Mouse (Mus musculus): ENCODE results near the gene Mdc1. TPM values are rescaled to one million over a fixed set of nuclear protein-coding genes. Genes with fewer than 3 reads are reported as not detected.

Mdc1 gene
- polyA plus RNA-seq (2016; fragmentation: Nextera tagmentation; extraction: Ambion mirVana): 18.3 and 20.7 TPM in 2 replicates

DNA sequence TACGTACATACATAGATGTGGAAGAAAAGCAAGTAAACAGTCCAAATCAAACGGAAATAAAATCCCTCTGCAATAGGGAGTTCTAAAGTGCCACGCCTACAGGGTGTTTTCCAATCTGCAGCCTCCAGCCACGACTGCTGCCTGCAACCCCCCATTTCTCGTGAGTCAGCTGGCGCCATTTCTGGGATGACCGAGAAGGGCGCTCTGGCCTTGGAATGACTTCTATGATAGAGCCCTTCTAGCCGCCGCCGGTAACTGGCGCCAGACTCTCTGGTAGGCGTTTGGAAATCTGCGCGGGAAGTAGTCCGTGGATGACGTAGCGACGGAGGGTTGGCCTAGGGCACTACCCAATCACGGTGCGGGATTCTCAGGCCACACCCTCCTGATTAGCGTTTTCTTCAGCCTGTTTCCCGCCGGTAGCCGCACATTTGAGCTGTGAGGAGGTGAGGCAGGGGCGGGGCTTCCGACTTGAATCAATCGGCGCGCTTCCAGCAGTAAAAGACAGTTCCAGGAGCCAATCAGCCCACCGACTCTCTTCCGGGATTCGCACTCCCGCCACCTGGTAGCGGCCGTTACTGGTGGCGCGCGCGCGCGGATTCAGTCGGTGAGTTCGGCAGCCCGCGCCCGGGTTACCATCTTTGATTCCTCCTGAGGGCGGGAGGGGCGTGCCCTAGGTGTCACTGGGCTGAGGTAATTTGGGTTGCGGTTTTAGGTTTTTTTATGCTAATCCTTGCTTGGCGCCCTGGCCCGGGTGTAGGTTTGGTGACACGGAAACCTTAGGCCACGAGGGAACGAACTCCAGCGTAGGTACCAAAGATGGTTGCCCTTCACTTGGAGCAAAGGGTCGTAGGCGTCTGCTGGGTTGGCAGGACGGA, at the start of gene Mdc1:
TSS of gene Mdc1 (plus strand) at position 440 of the 875 bp plus-strand sequence.
- Histone ChIP-seq H3K4me1 (replicated peaks) (peaks cover 32% of the 10 kb centered on the region), H3K9me3 (no peaks in the 10 kb centered on the region), H3K27ac (peak within 1 kb of the TSS; percentile 88), H3K36me3 (peaks cover 31% of the 10 kb centered on the region), H3K27me3 (ENCODE audit: insufficient read depth, poor library complexity, severe bottlenecking) (no peaks in the 10 kb centered on the region), H3K4me3 (peak within 1 kb of the TSS; percentile 60)
- under 1% methylated on average over 59 of the region's 59 CpGs for WGBS
- DNase-seq (ENCODE audit: low spot score): peak; percentile 99

DNA sequence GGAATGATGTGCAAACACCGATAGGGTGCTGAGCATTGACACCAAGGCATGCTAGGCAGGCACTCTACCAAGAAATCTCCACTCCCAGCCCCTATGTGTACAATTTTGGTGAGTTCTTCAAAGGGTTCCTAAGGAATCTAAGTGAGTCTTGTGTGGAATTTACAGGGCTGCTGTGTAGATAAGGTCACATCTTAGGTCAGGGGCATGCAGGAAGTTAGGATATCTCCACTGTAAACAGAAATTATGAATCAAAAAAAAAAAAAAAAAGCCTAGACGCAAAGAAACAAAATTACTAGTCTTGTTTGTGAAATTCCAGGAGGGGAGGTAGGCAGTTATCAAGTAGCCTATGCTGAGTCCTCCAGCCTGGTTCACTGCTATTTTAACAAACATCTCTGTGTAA, 48.5 kb upstream of the Mdc1 start:
- DNase-seq (ENCODE audit: low spot score): no peak
- 85% methylated on average over 2 of the region's 2 CpGs for WGBS
- Histone ChIP-seq H3K4me3 (no peak overlapping the region), H3K36me3 (no peaks in the 10 kb centered on the region), H3K9me3 (no peaks in the 10 kb centered on the region), H3K27me3 (ENCODE audit: insufficient read depth, poor library complexity, severe bottlenecking) (no peaks in the 10 kb centered on the region), H3K27ac (no peak overlapping the region), H3K4me1 (replicated peaks) (no peaks in the 10 kb centered on the region)

DNA sequence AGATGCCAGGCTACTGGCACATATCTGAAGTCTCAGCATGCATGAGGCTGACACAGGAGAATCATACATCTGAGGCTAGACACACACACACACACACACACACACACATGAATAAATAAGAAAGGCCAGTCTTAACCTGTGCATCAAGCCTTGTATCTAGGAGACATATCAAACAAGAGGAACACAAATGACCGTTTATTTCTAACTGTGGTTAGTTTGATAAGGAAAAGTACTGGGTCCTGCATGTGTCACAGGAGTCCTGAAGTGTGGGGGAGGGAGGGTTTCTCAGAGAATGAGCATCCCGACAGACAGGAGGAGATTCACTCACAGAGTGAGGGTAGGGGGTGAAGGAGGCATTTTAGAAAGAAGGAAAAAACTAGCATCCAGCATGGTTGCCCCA, 46.2 kb upstream of the Mdc1 start:
- no peak for DNase-seq (ENCODE audit: low spot score)
- H3K4me3 ChIP-seq: no peak overlapping the region
- no peak overlapping the region for H3K27ac ChIP-seq
- 57% methylated on average over 2 of the region's 2 CpGs for WGBS
- no peaks in the 10 kb centered on the region for H3K4me1 ChIP-seq (replicated peaks)
- H3K36me3 ChIP-seq: no peaks in the 10 kb centered on the region
- no peaks in the 10 kb centered on the region for H3K27me3 ChIP-seq (ENCODE audit: insufficient read depth, poor library complexity, severe bottlenecking)
- H3K9me3 ChIP-seq: 0 out of 2 replicates have a peak, but pooled peaks cover 5% of the 10 kb centered on the region

DNA sequence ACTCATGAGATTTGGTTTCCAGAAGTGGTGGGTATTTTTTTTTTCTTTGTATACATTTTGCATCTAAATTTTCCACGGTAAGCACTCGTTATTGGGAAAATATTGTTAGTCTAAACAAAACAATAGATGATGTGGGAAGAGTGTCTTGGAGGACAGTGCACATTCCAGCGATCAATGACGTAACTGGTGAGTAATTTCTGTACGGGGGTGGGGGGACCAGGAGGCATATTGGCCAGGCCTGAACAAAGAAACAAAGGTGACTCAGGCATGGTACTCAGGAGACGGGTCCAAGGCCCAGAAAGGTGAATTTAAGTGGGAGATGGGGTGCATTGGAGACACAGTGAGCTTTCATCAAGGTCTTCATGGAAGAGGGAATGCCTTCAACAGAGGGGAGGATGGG, 45.7 kb upstream of the Mdc1 start:
- Histone ChIP-seq H3K9me3 (0 out of 2 replicates have a peak, but pooled peaks cover 5% of the 10 kb centered on the region), H3K27ac (no peak overlapping the region), H3K4me3 (no peak overlapping the region), H3K4me1 (replicated peaks) (no peaks in the 10 kb centered on the region), H3K36me3 (no peaks in the 10 kb centered on the region), H3K27me3 (ENCODE audit: insufficient read depth, poor library complexity, severe bottlenecking) (no peaks in the 10 kb centered on the region)
- WGBS: 84% methylated on average over 6 of the region's 6 CpGs
- DNase-seq (ENCODE audit: low spot score): no peak

DNA sequence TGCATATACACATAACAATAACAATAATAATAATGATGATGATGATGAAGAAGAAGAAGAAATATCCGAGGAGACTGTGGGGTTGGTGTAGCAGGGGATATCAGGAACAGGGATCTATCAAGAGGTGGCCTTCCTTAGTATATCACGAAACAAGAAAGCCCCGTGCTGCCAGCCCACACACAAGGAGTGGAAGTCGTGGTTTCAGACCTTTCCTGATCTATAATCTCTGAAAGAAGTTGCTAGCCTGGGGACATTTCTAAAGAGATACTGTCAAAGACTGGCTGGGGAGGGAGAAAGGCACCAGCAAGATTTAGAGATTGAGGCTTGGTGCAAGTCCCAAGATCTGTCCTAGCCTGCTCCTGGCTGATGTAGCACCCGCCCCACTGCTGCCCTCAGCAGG, 44.5 kb upstream of the Mdc1 start:
- no peak for DNase-seq (ENCODE audit: low spot score)
- Histone ChIP-seq H3K36me3 (no peaks in the 10 kb centered on the region), H3K4me1 (replicated peaks) (no peaks in the 10 kb centered on the region), H3K9me3 (0 out of 2 replicates have a peak, but pooled peaks cover 5% of the 10 kb centered on the region), H3K4me3 (no peak overlapping the region), H3K27ac (no peak overlapping the region), H3K27me3 (ENCODE audit: insufficient read depth, poor library complexity, severe bottlenecking) (no peaks in the 10 kb centered on the region)
- WGBS: 75% methylated on average over 5 of the region's 5 CpGs

DNA sequence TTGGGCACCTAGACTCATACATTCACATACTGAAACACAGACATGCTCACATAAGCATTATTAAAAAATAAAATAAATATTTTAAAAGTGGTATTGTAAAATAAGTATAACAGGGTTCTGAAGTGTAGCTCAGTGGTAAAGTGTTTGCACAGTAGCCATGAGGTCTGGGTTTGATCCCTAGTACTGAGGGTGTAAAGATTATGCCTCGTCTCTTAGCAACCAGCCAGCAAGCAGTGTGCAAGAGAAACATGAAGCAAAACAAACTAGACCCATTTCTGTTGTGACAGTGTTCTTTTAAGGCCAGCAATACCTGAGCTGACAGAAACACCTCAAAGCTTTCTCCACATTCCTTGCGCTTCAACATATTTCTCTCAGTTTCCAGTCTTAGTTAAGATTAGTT, 40.4 kb upstream of the Mdc1 start:
- H3K9me3 ChIP-seq: 0 out of 2 replicates have a peak, but pooled peaks cover 5% of the 10 kb centered on the region
- no peak for DNase-seq (ENCODE audit: low spot score)
- no peaks in the 10 kb centered on the region for H3K36me3 ChIP-seq
- WGBS: 78% methylated on average over 2 of the region's 2 CpGs
- no peak overlapping the region for H3K27ac ChIP-seq
- H3K27me3 ChIP-seq (ENCODE audit: insufficient read depth, poor library complexity, severe bottlenecking): no peaks in the 10 kb centered on the region
- H3K4me1 ChIP-seq (replicated peaks): no peaks in the 10 kb centered on the region
- H3K4me3 ChIP-seq: no peak overlapping the region

DNA sequence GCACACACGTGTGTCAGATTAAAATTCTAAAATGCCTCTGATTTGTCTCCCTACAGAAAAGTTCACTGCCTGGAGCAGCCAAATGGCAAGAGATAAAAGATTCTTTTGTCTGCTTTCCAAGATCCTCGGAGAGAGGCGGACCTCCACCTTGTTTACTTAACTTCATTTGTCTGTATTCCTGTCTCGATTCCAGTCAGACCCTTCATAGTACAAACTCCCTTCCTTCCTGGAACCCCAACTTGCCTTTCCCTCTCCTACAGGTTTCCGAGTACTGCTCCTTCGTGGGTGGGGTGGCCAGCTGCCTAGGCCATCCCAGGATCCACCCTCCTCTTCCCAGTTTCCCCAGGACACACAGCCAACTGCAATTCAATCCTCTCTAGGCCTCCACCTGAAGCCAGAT, 38.3 kb upstream of the Mdc1 start:
- no peak overlapping the region for H3K4me3 ChIP-seq
- H3K27me3 ChIP-seq (ENCODE audit: insufficient read depth, poor library complexity, severe bottlenecking): no peaks in the 10 kb centered on the region
- H3K36me3 ChIP-seq: no peaks in the 10 kb centered on the region
- no peak overlapping the region for H3K27ac ChIP-seq
- no peaks in the 10 kb centered on the region for H3K4me1 ChIP-seq (replicated peaks)
- DNase-seq (ENCODE audit: low spot score): no peak
- 65% methylated on average over 6 of the region's 6 CpGs for WGBS
- 0 out of 2 replicates have a peak, but pooled peaks cover 5% of the 10 kb centered on the region for H3K9me3 ChIP-seq

DNA sequence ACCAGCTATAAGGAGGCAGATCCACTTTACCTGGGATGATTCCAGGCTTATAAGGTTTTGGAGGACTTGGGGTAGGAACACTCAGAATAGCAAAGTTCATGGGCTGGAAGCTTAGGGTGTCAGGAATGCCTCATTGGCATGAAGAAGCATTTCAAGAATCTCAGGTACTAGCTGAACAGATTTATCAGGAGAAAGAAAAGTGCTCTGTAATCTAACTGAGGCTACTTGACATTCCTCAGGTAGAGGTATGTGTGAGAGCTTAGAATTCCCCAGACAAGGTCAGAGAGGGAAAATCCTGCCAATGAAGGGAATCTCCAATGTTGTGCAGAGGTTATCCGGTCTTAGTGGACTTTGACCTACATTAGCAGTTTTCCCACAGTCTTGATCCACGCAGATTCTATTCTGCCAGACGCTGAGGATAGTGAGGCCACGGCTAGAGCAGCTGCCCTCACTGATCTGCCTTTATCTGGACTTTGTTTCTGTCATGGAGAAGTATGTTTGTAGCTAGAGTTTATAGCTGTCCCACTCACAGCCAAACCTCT, 37.4 kb upstream of the Mdc1 start:
- H3K27me3 ChIP-seq (ENCODE audit: insufficient read depth, poor library complexity, severe bottlenecking): no peaks in the 10 kb centered on the region
- 88% methylated on average over 4 of the region's 4 CpGs for WGBS
- no peaks in the 10 kb centered on the region for H3K9me3 ChIP-seq
- H3K36me3 ChIP-seq: no peaks in the 10 kb centered on the region
- DNase-seq (ENCODE audit: low spot score): no peak
- H3K4me3 ChIP-seq: no peak overlapping the region
- H3K27ac ChIP-seq: no peak overlapping the region
- no peaks in the 10 kb centered on the region for H3K4me1 ChIP-seq (replicated peaks)

DNA sequence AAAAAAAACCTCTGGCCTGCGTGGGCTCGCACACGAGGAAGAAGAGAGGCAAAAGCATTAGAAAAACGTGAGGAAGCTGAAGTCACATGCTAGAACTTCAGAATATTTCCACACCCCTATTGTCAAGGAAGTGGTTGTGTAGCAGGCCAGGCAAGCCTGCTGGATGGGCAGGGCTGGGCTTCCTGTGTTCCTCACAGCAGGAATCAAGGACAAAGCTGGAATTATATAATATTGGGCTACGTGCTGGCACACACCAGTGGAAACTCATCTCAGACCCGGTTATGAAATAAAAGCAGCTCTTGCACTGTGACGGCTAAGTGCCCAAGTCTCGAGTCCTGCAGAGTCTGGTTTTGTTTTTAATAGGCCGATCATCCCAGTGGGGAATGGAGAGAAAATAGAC, 33.2 kb upstream of the Mdc1 start:
- Histone ChIP-seq H3K27ac (no peak overlapping the region), H3K9me3 (no peaks in the 10 kb centered on the region), H3K4me3 (no peak overlapping the region), H3K4me1 (replicated peaks) (no peaks in the 10 kb centered on the region), H3K27me3 (ENCODE audit: insufficient read depth, poor library complexity, severe bottlenecking) (no peaks in the 10 kb centered on the region), H3K36me3 (no peaks in the 10 kb centered on the region)
- 81% methylated on average over 9 of the region's 9 CpGs for WGBS
- no peak for DNase-seq (ENCODE audit: low spot score)

DNA sequence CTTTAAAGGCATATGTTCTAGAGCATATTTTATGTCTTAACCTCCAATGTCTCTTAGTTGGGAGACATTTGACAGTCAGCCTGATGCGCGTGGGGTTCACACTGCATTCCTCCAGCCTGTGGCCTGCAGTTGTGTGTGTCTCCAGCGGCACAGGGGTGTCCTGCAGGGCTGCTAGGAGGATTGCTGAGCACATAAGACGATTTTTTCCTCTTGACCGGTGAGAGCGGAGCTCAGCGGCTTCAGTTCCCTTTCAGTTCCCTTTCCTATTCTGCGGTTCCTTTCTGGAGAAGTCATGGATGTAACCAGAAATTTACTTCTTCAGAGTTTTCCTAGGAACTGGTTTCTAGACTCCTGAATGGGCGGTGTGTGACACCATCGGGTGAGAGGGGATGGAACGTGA, 31.9 kb upstream of the Mdc1 start:
- H3K27ac ChIP-seq: no peak overlapping the region
- WGBS: 88% methylated on average over 11 of the region's 11 CpGs
- no peaks in the 10 kb centered on the region for H3K27me3 ChIP-seq (ENCODE audit: insufficient read depth, poor library complexity, severe bottlenecking)
- no peak overlapping the region for H3K4me3 ChIP-seq
- H3K36me3 ChIP-seq: no peaks in the 10 kb centered on the region
- H3K9me3 ChIP-seq: no peaks in the 10 kb centered on the region
- DNase-seq (ENCODE audit: low spot score): no peak
- no peaks in the 10 kb centered on the region for H3K4me1 ChIP-seq (replicated peaks)

DNA sequence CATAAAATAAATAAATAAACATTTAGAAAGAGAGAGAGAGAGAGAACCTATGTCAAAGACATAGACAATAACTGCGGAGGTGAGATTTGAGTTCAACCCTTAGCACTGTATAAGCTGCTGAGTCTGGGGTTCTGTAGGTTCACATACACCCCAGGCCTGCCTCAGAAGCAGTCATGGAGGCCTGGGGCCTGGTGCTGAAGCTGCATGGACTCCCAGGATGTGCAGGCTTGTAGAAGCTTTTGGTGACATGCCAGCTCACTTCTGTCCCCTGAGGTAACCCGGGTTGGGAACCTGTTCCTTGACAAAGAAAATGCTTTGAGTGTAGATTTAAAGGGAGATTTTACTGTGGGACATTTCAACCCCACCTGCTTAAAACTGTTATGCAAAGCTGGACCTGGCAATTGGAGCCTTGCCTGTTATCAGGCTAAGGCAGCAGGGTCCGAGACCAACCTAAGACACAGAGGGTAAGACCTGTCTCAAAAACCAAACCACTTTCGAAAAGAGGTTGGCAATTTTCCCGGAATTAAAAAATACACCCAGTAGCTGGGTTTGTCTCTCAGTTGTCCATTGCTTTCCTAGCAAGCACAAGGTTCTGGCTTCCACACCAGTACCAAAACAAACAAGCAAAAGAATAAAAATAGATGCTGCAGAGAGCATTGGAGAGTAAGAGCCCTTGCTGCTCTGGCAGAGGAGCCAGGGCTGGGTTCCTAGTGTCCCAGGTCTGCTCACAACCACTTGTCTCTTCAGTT, 30.2 kb upstream of the Mdc1 start:
- Histone ChIP-seq H3K4me1 (replicated peaks) (no peaks in the 10 kb centered on the region), H3K4me3 (no peak overlapping the region), H3K27me3 (ENCODE audit: insufficient read depth, poor library complexity, severe bottlenecking) (0 out of 2 replicates have a peak, but pooled peaks cover 4% of the 10 kb centered on the region), H3K36me3 (no peaks in the 10 kb centered on the region), H3K9me3 (no peaks in the 10 kb centered on the region), H3K27ac (no peak overlapping the region)
- 85% methylated on average over 5 of the region's 5 CpGs for WGBS
- DNase-seq (ENCODE audit: low spot score): no peak

DNA sequence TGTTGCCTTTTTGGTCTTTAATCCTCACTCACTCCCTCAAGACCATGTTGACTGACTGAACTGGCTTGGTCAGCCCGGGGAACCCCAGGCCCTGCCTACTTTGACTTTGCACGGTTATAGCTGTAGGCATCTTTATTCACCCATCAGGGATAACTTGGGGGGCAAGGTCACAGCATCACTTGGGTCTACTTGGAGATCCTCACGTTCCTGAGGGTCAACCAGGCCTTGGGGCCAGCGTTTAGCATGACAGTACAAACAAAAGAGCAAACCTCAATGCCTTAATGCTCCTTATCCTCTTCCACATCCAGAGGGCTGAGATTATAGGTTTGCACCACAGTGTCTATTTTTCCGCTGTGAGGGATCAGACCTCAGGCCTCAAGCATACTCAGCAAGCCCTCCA, 29.0 kb upstream of the Mdc1 start:
- Histone ChIP-seq H3K4me1 (replicated peaks) (peaks cover 10% of the 10 kb centered on the region), H3K36me3 (no peaks in the 10 kb centered on the region), H3K9me3 (no peaks in the 10 kb centered on the region), H3K27me3 (ENCODE audit: insufficient read depth, poor library complexity, severe bottlenecking) (0 out of 2 replicates have a peak, but pooled peaks cover 14% of the 10 kb centered on the region), H3K27ac (no peak overlapping the region), H3K4me3 (no peak overlapping the region)
- DNase-seq (ENCODE audit: low spot score): no peak
- WGBS: 75% methylated on average over 5 of the region's 5 CpGs

DNA sequence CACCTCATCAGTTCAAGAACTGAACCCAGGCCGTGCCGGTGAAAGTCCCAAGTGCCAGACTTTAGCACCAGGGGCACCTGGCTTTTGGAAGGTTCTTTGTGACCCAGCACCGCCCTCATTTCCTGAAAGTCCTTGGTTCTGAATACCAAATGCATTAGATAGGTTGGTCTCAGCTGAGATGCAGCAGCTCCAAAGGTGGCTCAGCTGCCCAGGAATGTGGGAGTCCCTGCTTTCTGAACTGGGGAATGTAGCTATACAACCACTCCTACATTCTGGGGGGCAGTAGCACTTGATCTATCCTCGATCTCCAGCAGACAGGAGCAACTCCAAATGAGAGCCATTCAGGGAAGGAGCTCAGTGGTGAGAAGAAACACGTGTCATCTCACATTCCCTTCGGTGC, 28.6 kb upstream of the Mdc1 start:
- H3K4me1 ChIP-seq (replicated peaks): peaks cover 11% of the 10 kb centered on the region
- H3K4me3 ChIP-seq: no peak overlapping the region
- DNase-seq (ENCODE audit: low spot score): no peak
- H3K36me3 ChIP-seq: no peaks in the 10 kb centered on the region
- no peak overlapping the region for H3K27ac ChIP-seq
- H3K27me3 ChIP-seq (ENCODE audit: insufficient read depth, poor library complexity, severe bottlenecking): 0 out of 2 replicates have a peak, but pooled peaks cover 14% of the 10 kb centered on the region
- H3K9me3 ChIP-seq: no peaks in the 10 kb centered on the region
- 80% methylated on average over 6 of the region's 6 CpGs for WGBS
